Mouse (Mus musculus): ENCODE measurements at regions not wholly inside any gene's neighbourhood (a gene's known extent, or its start where the extent isn't known, plus 50 kb on each side); places are given as distances from the start of the nearest gene placed in this dataset.

GRCm38 (mm10) chr5:103269206-103269605, 58.1 kb upstream of the Mapk10 start:
- TF ChIP-seq POLR2A (IDR thresholded peaks at IDR 0.05; ENCODE audit: control insufficient read depth, low read depth, low read length) (no peak), CTCF (IDR thresholded peaks at IDR 0.05; ENCODE audit: control insufficient read depth, insufficient read depth, insufficient replicate concordance, low read depth, low read length) (no peak)
- Histone ChIP-seq H3K4me3 (ENCODE audit: control insufficient read depth, low read depth, low read length) (no peak overlapping the region), H3K4me1 (ENCODE audit: control insufficient read depth, insufficient read depth, low read length) (no peaks in the 10 kb centered on the region), H3K27me3 (ENCODE audit: control insufficient read depth, insufficient read depth, low read length) (no peaks in the 10 kb centered on the region), H3K36me3 (ENCODE audit: control insufficient read depth, insufficient read depth, low read length) (no peaks in the 10 kb centered on the region), H3K27ac (ENCODE audit: control insufficient read depth, insufficient read depth, low read depth, low read length) (no peak overlapping the region)

GRCm38 (mm10) chr5:103264903-103265302, 53.8 kb upstream of the Mapk10 start:
- H3K36me3 ChIP-seq (ENCODE audit: control insufficient read depth, insufficient read depth, low read length): no peaks in the 10 kb centered on the region
- TF ChIP-seq CTCF (IDR thresholded peaks at IDR 0.05; ENCODE audit: control insufficient read depth, insufficient read depth, insufficient replicate concordance, low read depth, low read length) (no peak), POLR2A (IDR thresholded peaks at IDR 0.05; ENCODE audit: control insufficient read depth, low read depth, low read length) (no peak)
- no peaks in the 10 kb centered on the region for H3K27me3 ChIP-seq (ENCODE audit: control insufficient read depth, insufficient read depth, low read length)
- no peaks in the 10 kb centered on the region for H3K4me1 ChIP-seq (ENCODE audit: control insufficient read depth, insufficient read depth, low read length)
- H3K27ac ChIP-seq (ENCODE audit: control insufficient read depth, insufficient read depth, low read depth, low read length): no peak overlapping the region
- no peak overlapping the region for H3K4me3 ChIP-seq (ENCODE audit: control insufficient read depth, low read depth, low read length)

GRCm38 (mm10) chr5:103261406-103261805, 50.3 kb upstream of the Mapk10 start:
- Histone ChIP-seq H3K36me3 (ENCODE audit: control insufficient read depth, insufficient read depth, low read length) (no peaks in the 10 kb centered on the region), H3K27me3 (ENCODE audit: control insufficient read depth, insufficient read depth, low read length) (no peaks in the 10 kb centered on the region), H3K4me1 (ENCODE audit: control insufficient read depth, insufficient read depth, low read length) (no peaks in the 10 kb centered on the region), H3K27ac (ENCODE audit: control insufficient read depth, insufficient read depth, low read depth, low read length) (no peak overlapping the region), H3K4me3 (ENCODE audit: control insufficient read depth, low read depth, low read length) (no peak overlapping the region)
- TF ChIP-seq CTCF (IDR thresholded peaks at IDR 0.05; ENCODE audit: control insufficient read depth, insufficient read depth, insufficient replicate concordance, low read depth, low read length) (no peak), POLR2A (IDR thresholded peaks at IDR 0.05; ENCODE audit: control insufficient read depth, low read depth, low read length) (no peak)

All from testis, adult 2 months (tissue).